Mouse (Mus musculus): Measurements from ENCODE around the gene Plpp3. TPM values are rescaled to one million over a fixed set of nuclear protein-coding genes. Genes with fewer than 3 reads are reported as not detected.

Plpp3 gene
- total RNA-seq, 2 experiments from 2014 or later = 65.1 to 71.3 TPM

DNA sequence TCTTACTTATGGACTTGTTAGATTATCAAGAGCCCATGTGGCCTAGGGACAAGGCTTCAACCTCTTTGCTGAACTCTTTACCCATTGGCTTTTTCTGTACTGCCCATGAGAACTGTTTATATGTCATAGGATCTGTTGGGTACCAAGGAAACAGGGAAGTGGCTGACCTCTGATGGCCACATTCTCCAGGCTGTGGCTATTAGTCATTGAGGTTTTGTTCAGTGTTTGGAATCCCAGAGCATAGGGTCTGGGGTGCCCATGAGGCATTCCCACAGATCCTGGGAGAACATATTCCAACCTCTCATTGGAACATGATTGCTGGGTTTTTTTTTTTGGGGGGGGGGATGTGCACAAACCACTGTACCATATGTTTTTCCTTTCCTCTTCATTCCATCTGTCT lies 56.2 kb downstream of the Plpp3 start:
- intact Hi-C loops (cut with DNase I) = no loop called here
- DNase-seq = no peak

GRCm38 (mm10) chr4:105214438-105214837 lies 57.3 kb downstream of the Plpp3 start:
- no peak for DNase-seq
- intact Hi-C loops (cut with DNase I) = no loop called here

- DNase-seq = no peak
- intact Hi-C loops (cut with DNase I) = no loop called here
These were observed 58.7 kb downstream of the Plpp3 start for GRCm38 (mm10) chr4:105215726-105216410.

DNA sequence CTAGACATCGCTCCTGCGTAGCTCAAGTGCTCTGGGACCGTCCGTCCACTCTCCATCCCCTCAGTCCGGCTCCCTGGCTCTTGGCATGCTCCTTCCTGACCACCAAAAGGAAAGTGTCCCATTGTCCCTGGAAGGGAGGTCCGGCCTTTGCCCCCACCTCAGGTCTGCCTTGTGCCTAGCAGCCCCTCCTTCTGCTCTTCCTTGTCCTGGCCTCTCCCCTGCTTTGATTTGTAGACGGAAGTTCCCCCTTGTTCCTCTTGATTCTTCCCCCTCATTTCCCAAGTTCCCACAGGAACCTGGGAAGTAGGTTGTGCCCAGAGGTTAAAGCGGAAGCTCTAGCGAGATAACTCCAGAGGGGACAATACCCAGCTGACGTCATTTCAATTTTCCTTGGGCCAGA lies 61.1 kb downstream of the Plpp3 start:
- intact Hi-C loops (cut with DNase I) = no loop called here
- no peak for DNase-seq

DNA sequence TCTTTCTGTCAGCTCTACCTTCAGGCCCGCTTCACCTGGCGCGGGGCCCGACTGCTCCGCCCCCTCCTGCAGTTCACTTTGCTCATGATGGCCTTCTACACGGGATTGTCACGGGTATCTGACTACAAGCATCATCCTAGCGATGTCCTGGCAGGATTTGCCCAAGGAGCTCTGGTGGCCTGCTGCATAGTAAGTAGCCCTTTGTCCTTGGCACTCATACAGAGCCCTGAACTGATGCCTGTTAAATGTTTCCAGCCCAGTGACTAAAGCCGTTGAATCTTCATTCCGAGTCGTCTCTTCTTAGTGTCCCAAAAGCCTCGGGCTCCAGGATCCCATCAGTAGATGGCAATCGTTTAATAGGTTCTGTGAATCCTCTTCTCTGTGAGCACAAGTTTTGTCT lies 62.2 kb downstream of the Plpp3 start:
- peak; percentile 51 for DNase-seq
- intact Hi-C loops (cut with DNase I) = no loop called here

DNA sequence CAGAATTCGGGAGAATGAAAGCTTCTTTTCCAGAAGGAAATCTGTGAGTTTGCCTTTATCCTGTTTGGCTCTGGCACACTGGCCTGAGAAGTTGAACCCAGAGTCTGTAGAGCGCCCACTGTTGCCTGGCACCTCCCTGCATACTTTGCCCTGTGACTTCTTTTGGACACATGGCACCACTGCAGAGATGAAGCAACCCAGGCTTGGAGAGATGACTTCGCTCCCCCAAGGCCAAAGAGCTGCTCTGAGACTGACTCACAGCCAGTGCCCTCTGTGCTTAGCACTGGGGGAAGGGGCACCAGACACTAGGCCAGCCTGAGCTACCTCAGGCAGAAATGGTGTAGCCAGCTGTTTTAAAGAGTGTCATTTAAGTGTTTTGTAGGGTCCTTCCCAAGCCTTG lies 63.7 kb downstream of the Plpp3 start:
- DNase-seq = no peak
- intact Hi-C loops (cut with DNase I) = no loop called here

- intact Hi-C loops (cut with DNase I) = no loop called here
- no peak for DNase-seq
These were observed 64.2 kb downstream of the Plpp3 start for GRCm38 (mm10) chr4:105221256-105221840.

DNA sequence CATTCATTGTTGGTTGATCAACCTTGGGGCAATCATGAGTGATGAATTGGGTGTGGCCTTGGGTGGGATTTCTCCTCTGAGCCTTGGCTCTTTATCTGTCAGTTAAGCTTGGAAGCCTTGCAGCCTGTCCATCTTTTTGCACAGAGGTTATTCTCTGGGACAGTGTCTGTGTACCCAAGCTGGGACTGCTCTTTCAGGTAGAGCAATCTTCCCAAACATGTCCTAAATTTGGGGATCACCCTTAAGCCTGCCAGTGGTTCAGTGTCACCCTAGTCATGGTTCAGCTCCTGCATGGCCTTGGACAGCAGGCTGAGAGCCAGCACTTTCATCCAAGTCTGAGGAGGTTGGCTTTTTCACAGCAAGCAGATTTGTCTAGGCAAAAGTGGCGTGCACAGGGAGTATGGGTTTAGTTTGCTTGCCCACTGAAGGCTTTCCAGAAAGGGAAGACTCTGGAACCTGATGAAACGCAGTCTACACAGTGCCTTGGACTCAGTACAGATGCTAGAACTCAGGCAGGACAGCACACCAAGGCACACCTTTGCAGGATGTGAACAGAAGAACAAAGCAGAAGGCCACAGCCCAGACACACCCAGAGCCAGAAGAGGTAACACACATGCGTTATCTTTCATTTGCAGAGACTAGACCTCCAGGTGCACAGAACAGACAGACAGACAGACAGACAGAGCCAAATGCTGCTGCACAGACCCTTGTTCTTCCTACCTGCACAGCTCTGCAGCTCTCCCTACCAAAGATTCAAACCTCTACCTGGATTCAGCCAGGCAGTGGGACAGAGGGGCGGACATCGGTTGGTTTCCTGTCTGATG lies 66.2 kb downstream of the Plpp3 start:
- DNase-seq = no peak
- intact Hi-C loops (cut with DNase I) = no loop called here

DNA sequence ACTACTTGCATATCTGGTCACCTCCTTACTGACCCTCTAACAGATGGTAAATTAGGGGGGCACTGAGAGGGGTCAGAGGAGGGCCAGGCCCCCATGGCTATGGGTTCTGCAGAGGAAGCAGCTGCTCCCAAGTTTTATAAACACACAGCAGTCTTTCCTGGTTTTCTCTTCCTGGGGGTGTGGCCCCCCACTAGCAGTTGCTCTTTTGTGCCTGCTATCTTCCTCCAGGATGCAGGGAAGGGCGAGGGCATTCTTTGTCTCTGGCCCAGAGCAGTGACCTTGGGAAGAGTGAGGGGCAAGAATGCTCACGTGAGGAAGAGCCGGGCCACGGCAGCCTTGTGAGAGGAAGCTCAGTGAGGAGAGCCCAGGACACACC lies 66.8 kb downstream of the Plpp3 start:
- intact Hi-C loops (cut with DNase I) = no loop called here
- DNase-seq = no peak

GRCm38 (mm10) chr4:105225512-105225911 lies 68.4 kb downstream of the Plpp3 start:
- no peak for DNase-seq
- intact Hi-C loops (cut with DNase I) = no loop called here

DNA sequence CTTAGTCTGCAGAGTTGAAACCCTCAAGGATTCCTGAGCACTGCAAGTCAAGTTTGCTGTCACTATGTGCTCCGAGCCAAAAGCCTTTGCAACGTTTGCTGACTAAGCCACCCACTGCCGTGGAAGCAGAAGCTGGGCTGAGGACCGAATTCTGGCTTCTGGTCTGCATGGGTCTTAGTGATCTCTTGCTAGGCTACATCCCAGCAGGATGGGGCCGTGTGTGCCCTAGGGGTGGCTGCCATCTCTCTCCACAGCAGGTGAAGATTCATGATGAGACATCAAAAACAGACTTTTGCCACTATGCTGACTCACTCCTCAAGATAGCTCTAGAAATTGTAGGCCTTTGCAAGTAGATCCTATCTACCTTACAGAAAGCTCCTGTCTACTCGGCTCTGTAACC lies 69.2 kb downstream of the Plpp3 start:
- DNase-seq = no peak
- intact Hi-C loops (cut with DNase I) = no loop called here

DNA sequence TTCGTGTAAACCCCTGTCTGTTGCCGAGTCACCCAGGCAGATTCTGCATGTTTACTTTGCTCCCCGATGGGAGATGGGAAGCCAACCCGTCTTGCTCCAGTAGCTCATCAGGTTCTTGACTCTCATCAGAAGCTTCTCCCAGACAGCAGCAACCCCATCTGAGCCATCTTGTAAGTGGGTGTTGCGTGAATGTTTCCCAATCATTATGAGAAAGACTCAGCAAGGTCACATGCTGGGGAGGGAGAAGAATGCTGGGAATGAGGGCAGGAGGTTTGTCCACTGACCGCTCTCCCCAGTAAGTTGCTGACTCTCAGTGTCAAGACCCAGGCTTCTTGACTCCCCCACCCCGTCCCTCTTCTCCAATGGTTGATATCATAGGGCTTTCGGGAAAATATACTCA lies 73.0 kb downstream of the Plpp3 start:
- DNase-seq = no peak
- intact Hi-C loops (cut with DNase I) = no loop called here

DNA sequence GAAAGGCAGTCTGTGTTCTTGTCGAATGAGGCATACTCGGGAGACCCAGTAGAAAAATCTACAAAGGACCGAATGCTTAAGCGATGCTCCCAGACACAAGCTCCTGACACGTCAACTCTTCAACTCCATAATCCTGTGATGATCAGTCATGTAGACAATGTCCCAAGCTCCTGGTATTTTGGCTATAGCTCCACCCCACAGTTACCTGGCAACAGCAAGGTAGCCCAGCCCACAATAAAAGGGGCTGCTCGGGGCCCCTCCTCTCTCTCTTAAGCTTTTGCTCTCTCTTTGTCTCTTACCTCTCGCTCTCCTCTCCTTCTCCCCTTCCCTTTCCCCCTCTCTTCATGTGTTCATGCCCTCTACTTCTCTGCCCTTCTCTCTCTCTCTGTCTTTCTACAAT lies 83.1 kb downstream of the Plpp3 start:
- intact Hi-C loops (cut with DNase I) = no loop called here
- DNase-seq = no peak

- intact Hi-C loops (cut with DNase I) = no loop called here
- no peak for DNase-seq
These were observed 87.8 kb downstream of the Plpp3 start for GRCm38 (mm10) chr4:105244931-105245330.

DNA sequence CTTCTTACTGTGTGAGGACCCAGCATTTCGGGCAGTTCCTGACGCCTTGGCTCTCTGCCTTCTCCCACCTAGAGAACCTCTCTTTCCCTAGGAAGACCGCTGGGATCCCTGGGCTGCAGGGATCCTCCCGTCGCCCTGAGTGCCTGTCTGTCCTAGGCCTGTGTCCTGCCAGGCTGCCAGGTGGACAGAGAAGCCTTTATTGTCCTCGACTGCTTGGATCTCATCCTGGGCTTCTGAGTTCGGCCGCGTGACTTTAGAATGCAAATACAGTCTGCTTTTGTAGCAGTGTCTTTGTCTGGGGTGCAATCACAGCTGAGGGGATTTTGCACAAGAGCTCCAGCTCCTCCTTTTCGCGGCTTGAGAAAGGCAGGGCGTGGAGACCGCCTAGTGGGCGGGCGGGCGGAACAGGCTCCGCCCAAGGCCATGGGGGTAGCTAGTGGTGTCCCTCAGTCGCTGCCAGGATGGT lies 88.4 kb downstream of the Plpp3 start:
- intact Hi-C loops (cut with DNase I) = no loop called here
- peak; percentile 53 for DNase-seq

GRCm38 (mm10) chr4:105246331-105246730 lies 89.2 kb downstream of the Plpp3 start:
- intact Hi-C loops (cut with DNase I) = no loop called here
- no peak for DNase-seq

- intact Hi-C loops (cut with DNase I) = no loop called here
- no peak for DNase-seq
These were observed 91.0 kb downstream of the Plpp3 start for GRCm38 (mm10) chr4:105248161-105248560.

DNA sequence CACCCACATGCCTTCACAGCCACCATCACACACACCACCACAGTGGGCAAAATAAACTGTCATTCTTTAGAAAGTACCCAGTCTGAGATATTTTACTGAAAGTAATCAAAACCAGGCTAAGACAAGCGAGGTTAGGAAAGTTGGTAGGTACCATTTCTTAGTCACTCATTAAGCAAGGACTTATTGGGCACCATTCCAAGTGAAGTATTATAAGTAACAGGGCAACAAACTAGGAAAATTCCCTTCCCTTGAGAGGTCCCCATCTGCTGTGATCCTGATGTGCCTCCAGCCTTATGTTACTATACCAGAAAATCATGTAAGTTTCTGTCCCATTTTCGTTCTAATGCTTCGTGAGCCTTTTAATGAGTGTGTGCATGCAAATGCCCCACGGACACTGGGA lies 92.1 kb downstream of the Plpp3 start:
- intact Hi-C loops (cut with DNase I) = no loop called here
- no peak for DNase-seq

- DNase-seq = no peak
- intact Hi-C loops (cut with DNase I) = no loop called here
These were observed 93.8 kb downstream of the Plpp3 start for GRCm38 (mm10) chr4:105250946-105251345.

DNA sequence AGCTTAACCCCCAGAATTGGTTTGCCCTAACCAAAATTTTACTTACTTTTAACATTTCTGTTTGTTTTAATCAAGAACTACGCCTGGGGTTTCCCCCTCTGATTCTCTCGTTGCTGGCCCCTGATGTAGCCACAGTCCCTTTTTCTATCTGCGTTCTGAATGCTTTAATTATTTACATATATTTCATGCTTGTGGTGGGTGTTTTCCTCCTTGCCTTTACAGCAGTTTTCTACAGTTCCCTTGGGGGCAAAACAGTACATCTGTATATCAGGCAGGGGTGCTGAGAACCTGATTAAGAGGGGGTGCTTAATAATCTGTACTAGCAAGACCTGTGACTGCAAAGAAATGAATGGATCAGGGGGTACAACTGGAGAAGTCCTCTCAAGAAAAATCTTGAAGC lies 94.9 kb downstream of the Plpp3 start:
- no peak for DNase-seq
- intact Hi-C loops (cut with DNase I) = no loop called here

DNA sequence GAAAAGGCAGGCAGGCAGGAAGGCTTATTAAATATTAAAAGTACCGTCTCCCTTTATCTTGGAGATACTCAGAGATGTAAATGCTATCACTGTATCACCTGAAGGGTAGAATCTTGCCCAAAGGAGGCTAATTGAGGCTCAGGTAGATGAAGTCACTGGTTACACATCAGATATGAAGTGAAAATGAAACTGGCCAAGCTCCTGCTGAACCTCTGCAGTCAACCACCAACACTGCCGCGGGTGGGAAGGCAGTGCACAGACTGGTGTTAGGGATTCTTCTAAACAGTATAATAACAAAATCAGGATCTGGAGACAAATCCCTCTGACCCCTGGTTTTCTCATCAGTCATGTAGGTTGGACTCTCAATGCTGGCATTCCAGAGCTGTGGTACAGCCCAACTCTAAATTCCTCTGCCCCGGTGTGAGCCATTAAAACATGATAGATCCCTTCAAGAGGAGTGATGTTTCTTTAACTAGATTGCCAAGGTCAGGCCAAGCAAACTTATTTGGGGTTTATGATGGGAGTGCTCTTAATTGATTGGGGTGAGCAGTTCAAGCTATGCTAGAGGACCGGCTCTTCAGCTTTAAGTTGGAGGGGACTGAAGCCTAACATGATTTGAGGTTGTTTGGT lies 95.5 kb downstream of the Plpp3 start:
- no peak for DNase-seq
- intact Hi-C loops (cut with DNase I) = no loop called here
